Mouse (Mus musculus): ENCODE data around the gene Maml3. TPM values are rescaled to one million over a fixed set of nuclear protein-coding genes. Genes with fewer than 3 reads are reported as not detected.
A peak's percentile ranks its signal among the peaks of the same experiment; 100 is the strongest.

Maml3 gene
- polyA plus RNA-seq, 1 experiment from 2014 or later = 9.2 TPM

- H3K9ac ChIP-seq = no peak overlapping the region
- no peak overlapping the region for H3K4me3 ChIP-seq
- WGBS = 59% methylated on average over 12 of the region's 12 CpGs
- no peak for ATAC-seq (ENCODE audit: low FRiP score, low read depth)
- H3K36me3 ChIP-seq = no peaks in the 10 kb centered on the region
- no peaks in the 10 kb centered on the region for H3K9me3 ChIP-seq
- H3K4me2 ChIP-seq (replicated peaks) = peak overlapping the region; percentile 37
- H3K27me3 ChIP-seq (replicated peaks) = no peaks in the 10 kb centered on the region
- peaks cover 49% of the 10 kb centered on the region for H3K4me1 ChIP-seq
- H3K27ac ChIP-seq = no peak overlapping the region
Observed at GRCm38 (mm10) chr3:51796219-51796828, 308.6 kb downstream of the Maml3 start.

- Histone ChIP-seq H3K27me3 (replicated peaks) (no peaks in the 10 kb centered on the region), H3K4me1 (peaks cover 47% of the 10 kb centered on the region), H3K9me3 (no peaks in the 10 kb centered on the region), H3K4me3 (no peak overlapping the region), H3K27ac (peak overlapping the region; percentile 3; the same call in 1 of the 2 replicates), H3K9ac (no peak overlapping the region), H3K36me3 (no peaks in the 10 kb centered on the region), H3K4me2 (replicated peaks) (no peak overlapping the region)
- WGBS = 28% methylated on average over 7 of the region's 7 CpGs
- no peak for ATAC-seq (ENCODE audit: low FRiP score, low read depth)
Observed at GRCm38 (mm10) chr3:51791542-51791941, 313.3 kb downstream of the Maml3 start.

GRCm38 (mm10) chr3:51789389-51789904, 315.4 kb downstream of the Maml3 start:
- no peaks in the 10 kb centered on the region for H3K27me3 ChIP-seq (replicated peaks)
- H3K9me3 ChIP-seq = no peaks in the 10 kb centered on the region
- H3K27ac ChIP-seq = peak overlapping the region; percentile 90
- peak overlapping the region; percentile 54 for H3K4me2 ChIP-seq (replicated peaks)
- peak overlapping the region; percentile 30; the same call in 1 of the 2 replicates for H3K9ac ChIP-seq
- peak; percentile 38 for ATAC-seq (ENCODE audit: low FRiP score, low read depth)
- H3K36me3 ChIP-seq = no peaks in the 10 kb centered on the region
- whole genome bisulfite sequencing = 19% methylated on average over 10 of the region's 10 CpGs
- H3K4me3 ChIP-seq = no peak overlapping the region
- H3K4me1 ChIP-seq = peaks cover 32% of the 10 kb centered on the region

- no peaks in the 10 kb centered on the region for H3K9me3 ChIP-seq
- no peak overlapping the region for H3K4me3 ChIP-seq
- H3K27me3 ChIP-seq (replicated peaks) = no peaks in the 10 kb centered on the region
- H3K36me3 ChIP-seq = no peaks in the 10 kb centered on the region
- H3K4me1 ChIP-seq = peaks cover 32% of the 10 kb centered on the region
- H3K27ac ChIP-seq = peak overlapping the region; percentile 90
- H3K9ac ChIP-seq = peak overlapping the region; percentile 30; the same call in 1 of the 2 replicates
- WGBS = under 1% methylated on average over 17 of the region's 17 CpGs
- H3K4me2 ChIP-seq (replicated peaks) = peak overlapping the region; percentile 54
- ATAC-seq (ENCODE audit: low FRiP score, low read depth) = peak; percentile 92
Observed at GRCm38 (mm10) chr3:51788591-51789339, 316.1 kb downstream of the Maml3 start.

- Histone ChIP-seq H3K9ac (no peak overlapping the region), H3K4me1 (peaks cover 32% of the 10 kb centered on the region)
Observed at GRCm38 (mm10) chr3:51787945-51788344, 316.9 kb downstream of the Maml3 start.

GRCm38 (mm10) chr3:51785796-51786195, 319.1 kb downstream of the Maml3 start:
- 77% methylated on average over 7 of the region's 7 CpGs for WGBS
- no peaks in the 10 kb centered on the region for H3K27me3 ChIP-seq (replicated peaks)
- no peaks in the 10 kb centered on the region for H3K9me3 ChIP-seq
- no peak overlapping the region for H3K9ac ChIP-seq
- H3K4me1 ChIP-seq = peaks cover 22% of the 10 kb centered on the region
- H3K4me2 ChIP-seq (replicated peaks) = no peak overlapping the region
- H3K4me3 ChIP-seq = no peak overlapping the region
- ATAC-seq (ENCODE audit: low FRiP score, low read depth) = no peak
- H3K27ac ChIP-seq = no peak overlapping the region
- H3K36me3 ChIP-seq = no peaks in the 10 kb centered on the region

More at GRCm38 (mm10) chr3:51787945-51788344, 316.9 kb downstream of the Maml3 start:
- peak overlapping the region; percentile 54; the same call in 1 of the 2 replicates for H3K4me2 ChIP-seq (replicated peaks)
- H3K27me3 ChIP-seq (replicated peaks) = no peaks in the 10 kb centered on the region
- WGBS = 99% methylated on average over 2 of the region's 2 CpGs
- H3K27ac ChIP-seq = peak overlapping the region; percentile 90; the same call in 1 of the 2 replicates
- H3K36me3 ChIP-seq = no peaks in the 10 kb centered on the region
- no peak for ATAC-seq (ENCODE audit: low FRiP score, low read depth)
- no peak overlapping the region for H3K4me3 ChIP-seq
- no peaks in the 10 kb centered on the region for H3K9me3 ChIP-seq

- Histone ChIP-seq H3K4me2 (replicated peaks) (no peak overlapping the region), H3K9me3 (no peaks in the 10 kb centered on the region), H3K27me3 (replicated peaks) (no peaks in the 10 kb centered on the region), H3K4me3 (no peak overlapping the region), H3K27ac (no peak overlapping the region), H3K36me3 (no peaks in the 10 kb centered on the region), H3K9ac (no peak overlapping the region), H3K4me1 (peaks cover 26% of the 10 kb centered on the region)
- 72% methylated on average over 10 of the region's 10 CpGs for WGBS
- ATAC-seq (ENCODE audit: low FRiP score, low read depth) = no peak
Observed at GRCm38 (mm10) chr3:51782191-51782590, 322.7 kb downstream of the Maml3 start.

- peaks cover 26% of the 10 kb centered on the region for H3K4me1 ChIP-seq
- H3K4me2 ChIP-seq (replicated peaks) = peak overlapping the region; percentile 37
- no peaks in the 10 kb centered on the region for H3K27me3 ChIP-seq (replicated peaks)
- no peaks in the 10 kb centered on the region for H3K9me3 ChIP-seq
- no peaks in the 10 kb centered on the region for H3K36me3 ChIP-seq
- no peak overlapping the region for H3K4me3 ChIP-seq
- H3K27ac ChIP-seq = peak overlapping the region; percentile 63
- WGBS = 17% methylated on average over 16 of the region's 16 CpGs
- peak; percentile 83 for ATAC-seq (ENCODE audit: low FRiP score, low read depth)
- H3K9ac ChIP-seq = peak overlapping the region; percentile 35; the same call in 1 of the 2 replicates
Observed at GRCm38 (mm10) chr3:51778738-51779592, 325.9 kb downstream of the Maml3 start.

- 0 out of 2 replicates have a peak overlapping the region, but pooled peaks have one; percentile 3 for H3K9ac ChIP-seq
- no peak for ATAC-seq (ENCODE audit: low FRiP score, low read depth)
- H3K4me3 ChIP-seq = no peak overlapping the region
- peak overlapping the region; percentile 63 for H3K27ac ChIP-seq
- H3K4me2 ChIP-seq (replicated peaks) = peak overlapping the region; percentile 37; the same call in 1 of the 2 replicates
- 35% methylated on average over 3 of the region's 3 CpGs for WGBS
- no peaks in the 10 kb centered on the region for H3K27me3 ChIP-seq (replicated peaks)
- no peaks in the 10 kb centered on the region for H3K9me3 ChIP-seq
- H3K4me1 ChIP-seq = peaks cover 26% of the 10 kb centered on the region
- no peaks in the 10 kb centered on the region for H3K36me3 ChIP-seq
Observed at GRCm38 (mm10) chr3:51778179-51778578, 326.7 kb downstream of the Maml3 start.

- Histone ChIP-seq H3K9ac (no peak overlapping the region), H3K27ac (no peak overlapping the region), H3K4me2 (replicated peaks) (no peak overlapping the region), H3K9me3 (no peaks in the 10 kb centered on the region), H3K4me1 (peaks cover 23% of the 10 kb centered on the region), H3K4me3 (no peak overlapping the region), H3K36me3 (no peaks in the 10 kb centered on the region), H3K27me3 (replicated peaks) (no peaks in the 10 kb centered on the region)
- ATAC-seq (ENCODE audit: low FRiP score, low read depth) = no peak
- WGBS = 82% methylated on average over 2 of the region's 2 CpGs
Observed at GRCm38 (mm10) chr3:51776018-51776611, 328.8 kb downstream of the Maml3 start.

GRCm38 (mm10) chr3:51773587-51773986, 331.3 kb downstream of the Maml3 start:
- Histone ChIP-seq H3K4me2 (replicated peaks) (no peak overlapping the region), H3K9ac (no peak overlapping the region), H3K27me3 (replicated peaks) (no peaks in the 10 kb centered on the region), H3K4me1 (peaks cover 9% of the 10 kb centered on the region), H3K4me3 (no peak overlapping the region), H3K27ac (no peak overlapping the region), H3K9me3 (no peaks in the 10 kb centered on the region), H3K36me3 (no peaks in the 10 kb centered on the region)
- ATAC-seq (ENCODE audit: low FRiP score, low read depth) = no peak
- 83% methylated on average over 5 of the region's 5 CpGs for whole genome bisulfite sequencing

Measured in neural tube, embryonic 12.5 days (tissue).